Mouse (Mus musculus) intestine, postnatal 0 days (tissue): ENCODE results near the gene Ms4a4d. TPM values are rescaled to one million over a fixed set of nuclear protein-coding genes. Genes with fewer than 3 reads are reported as not detected.
"Not testable (repeated sequence)": the region's sequence is repeated elsewhere in the genome, so short reads cannot be mapped to it uniquely, and the experiment has no call there.

Experiments used
- ATAC-seq: fragments of 200-750 bp; cut with Nextera tagmentation; 2 replicates; pipeline ENCODE4 v1.8.0; 2017; ENCODE audit warnings: mild to moderate bottlenecking, moderate TSS enrichment, moderate library complexity
- H3K27ac ChIP-seq: fragments of 300-500 bp; sonication (generic); 2 replicates; pipeline ENCODE4 v1.5.1; 2014; ENCODE audit warnings: mild to moderate bottlenecking, low read depth, low read length, moderate library complexity
- H3K27me3 ChIP-seq: fragments of 300-500 bp; sonication (generic); replicated peaks from 2 replicates; pipeline ENCODE4 v1.6.1; 2014; ENCODE audit warnings: low read length, mixed read lengths; ENCODE audit not compliant: control insufficient read depth, insufficient read depth
- H3K36me3 ChIP-seq: fragments of 300-500 bp; sonication (generic); 2 replicates; pipeline ENCODE4 v1.6.1; 2014; ENCODE audit warnings: mild to moderate bottlenecking, moderate library complexity; ENCODE audit not compliant: control insufficient read depth, insufficient read depth
- H3K4me1 ChIP-seq: fragments of 300-500 bp; sonication (generic); replicated peaks from 2 replicates; pipeline ENCODE4 v1.6.1; 2014; ENCODE audit warnings: antibody characterized with exemption, low read length, mixed read lengths; ENCODE audit not compliant: control insufficient read depth, insufficient read depth
- H3K4me2 ChIP-seq: fragments of 300-500 bp; sonication (generic); replicated peaks from 2 replicates; pipeline ENCODE4 v1.6.1; 2014; ENCODE audit warnings: low read depth, mild to moderate bottlenecking, moderate library complexity
- H3K4me3 ChIP-seq: fragments of 300-500 bp; sonication (generic); 2 replicates; pipeline ENCODE4 v1.5.1; 2014; ENCODE audit warnings: low read depth, low read length
- H3K9ac ChIP-seq: fragments of 300-500 bp; sonication (generic); 2 replicates; pipeline ENCODE4 v1.6.1; 2014; ENCODE audit warnings: mild to moderate bottlenecking, low read depth, low read length
- H3K9me3 ChIP-seq: fragments of 300-500 bp; sonication (generic); 2 replicates; pipeline ENCODE4 v1.6.1; 2016; ENCODE audit warnings: mixed run types; ENCODE audit not compliant: control insufficient read depth
- CTCF ChIP-seq: sonication (generic); IDR thresholded peaks from 2 replicates; pipeline ENCODE4 v1.5.1; 2016; ENCODE audit warnings: low read depth, mild to moderate bottlenecking, control low read depth, antibody characterized with exemption, moderate library complexity
- WGBS: fragments of 180-500 bp; shearing (Covaris S2); extraction: QIAGEN DNeasy Blood & Tissue Kit; methylation state at CpG from one replicate; pipeline ENCODE4 v1.1.7; 2014; 5-methylcytosine and 5-hydroxymethylcytosine counted together
- polyA plus RNA-seq: library from polyadenylated mRNA; unstranded; fragments of >200 nt; fragmentation: Nextera tagmentation; extraction: Ambion mirVana; gene quantifications from 2 replicates; pipeline ENCODE4 v1.2.1, GENCODE M21; 2015

Gene Ms4a4d
- polyA plus RNA-seq, 1 experiment from 2014 or later = 8.7 TPM

GRCm38 (mm10) chr19:11520146-11520545 lies 16.5 kb upstream of the Ms4a4d start:
- Histone ChIP-seq H3K36me3 (no peaks in the 10 kb centered on the region), H3K27ac (no peak overlapping the region), H3K4me3 (no peak overlapping the region), H3K9me3 (no peaks in the 10 kb centered on the region), H3K4me1 (no peaks in the 10 kb centered on the region), H3K9ac (no peak overlapping the region), H3K4me2 (no peak overlapping the region), H3K27me3 (no peaks in the 10 kb centered on the region)
- no peak for ATAC-seq
- TF ChIP-seq CTCF = no peak
- 84% methylated on average over 3 of the region's 3 CpGs for WGBS

DNA sequence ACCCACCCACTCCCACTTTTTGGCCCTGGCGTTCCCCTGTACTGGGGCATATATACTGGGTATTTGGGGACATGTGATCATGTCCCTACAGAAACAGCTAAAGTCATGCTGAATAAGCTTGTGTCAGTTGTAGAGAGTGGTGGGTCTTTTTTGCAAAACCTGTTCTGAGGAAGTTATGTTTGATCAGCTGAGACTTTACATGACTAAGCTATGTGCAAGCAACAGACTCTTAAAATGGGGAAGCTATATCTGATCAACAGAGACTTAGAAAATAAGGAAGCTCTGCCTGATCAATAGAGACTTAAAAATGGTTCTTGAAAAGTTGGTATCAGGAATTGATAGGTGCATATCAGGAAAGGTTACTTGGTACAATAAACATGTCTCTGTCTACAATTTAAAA lies 3.2 kb upstream of the Ms4a4d start:
- Histone ChIP-seq H3K4me1 (no peaks in the 10 kb centered on the region), H3K27ac (no peak overlapping the region), H3K9me3 (no peaks in the 10 kb centered on the region), H3K36me3 (no peaks in the 10 kb centered on the region), H3K4me3 (no peak overlapping the region), H3K9ac (no peak overlapping the region), H3K27me3 (no peaks in the 10 kb centered on the region), H3K4me2 (no peak overlapping the region)
- TF ChIP-seq CTCF = no peak
- WGBS = 100% methylated on average over 1 of the region's 1 CpGs
- no peak for ATAC-seq

- Histone ChIP-seq H3K9me3 (no peaks in the 10 kb centered on the region), H3K4me2 (no peak overlapping the region), H3K27me3 (no peaks in the 10 kb centered on the region), H3K9ac (no peak overlapping the region), H3K27ac (no peak overlapping the region), H3K36me3 (no peaks in the 10 kb centered on the region), H3K4me1 (no peaks in the 10 kb centered on the region), H3K4me3 (no peak overlapping the region)
- no peak for TF ChIP-seq CTCF
- ATAC-seq = no peak
- WGBS = 43% methylated on average over 2 of the region's 2 CpGs
Observed at GRCm38 (mm10) chr19:11533888-11534445, 2.6 kb upstream of the Ms4a4d start.

- no peaks in the 10 kb centered on the region for H3K9me3 ChIP-seq
- no peak overlapping the region for H3K4me3 ChIP-seq
- no peak for ATAC-seq
- TF ChIP-seq CTCF = no peak
- 36% methylated on average over 2 of the region's 2 CpGs for whole genome bisulfite sequencing
- H3K4me2 ChIP-seq = no peak overlapping the region
- no peak overlapping the region for H3K9ac ChIP-seq
- no peaks in the 10 kb centered on the region for H3K27me3 ChIP-seq
- H3K4me1 ChIP-seq = no peaks in the 10 kb centered on the region
- H3K36me3 ChIP-seq = no peaks in the 10 kb centered on the region
- no peak overlapping the region for H3K27ac ChIP-seq
Observed at GRCm38 (mm10) chr19:11537336-11537735, 735 bp downstream of the Ms4a4d start.

DNA sequence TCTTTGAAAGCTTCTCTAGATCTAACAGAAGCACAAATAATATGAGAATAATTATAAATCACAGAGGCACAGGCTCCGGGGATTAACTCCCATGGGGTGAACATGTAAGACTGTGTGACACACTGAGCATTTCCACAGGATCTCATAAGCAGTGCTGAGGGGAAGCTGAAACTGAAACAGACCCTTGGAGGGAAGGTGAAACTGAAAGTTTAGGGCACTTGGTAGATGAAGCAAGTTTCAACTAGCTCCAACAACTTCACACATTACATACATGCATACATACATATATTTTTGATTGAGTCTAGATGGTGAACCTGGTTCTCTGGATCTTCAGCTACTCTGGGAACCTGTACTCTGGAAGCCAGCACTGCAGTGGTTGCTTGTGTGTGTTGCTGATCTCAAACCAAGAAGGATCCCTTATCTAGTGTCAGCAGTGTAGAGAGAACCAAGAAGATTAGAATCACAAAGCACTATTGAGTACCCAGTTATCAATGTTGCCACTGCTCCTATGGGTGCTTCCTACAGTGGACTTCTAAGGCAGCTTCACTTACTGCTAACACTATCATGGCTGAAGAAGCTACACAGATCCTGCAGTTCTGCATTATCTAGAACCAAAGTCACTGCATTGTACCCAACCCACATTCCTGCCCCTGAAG lies 3.7 kb downstream of the Ms4a4d start:
- H3K4me3 ChIP-seq, ATAC-seq, H3K27me3 ChIP-seq, H3K36me3 ChIP-seq, H3K9ac ChIP-seq, H3K27ac ChIP-seq, H3K9me3 ChIP-seq, H3K4me2 ChIP-seq, H3K4me1 ChIP-seq: not testable (repeated sequence)
- WGBS = 76% methylated on average over 1 of the region's 1 CpGs

DNA sequence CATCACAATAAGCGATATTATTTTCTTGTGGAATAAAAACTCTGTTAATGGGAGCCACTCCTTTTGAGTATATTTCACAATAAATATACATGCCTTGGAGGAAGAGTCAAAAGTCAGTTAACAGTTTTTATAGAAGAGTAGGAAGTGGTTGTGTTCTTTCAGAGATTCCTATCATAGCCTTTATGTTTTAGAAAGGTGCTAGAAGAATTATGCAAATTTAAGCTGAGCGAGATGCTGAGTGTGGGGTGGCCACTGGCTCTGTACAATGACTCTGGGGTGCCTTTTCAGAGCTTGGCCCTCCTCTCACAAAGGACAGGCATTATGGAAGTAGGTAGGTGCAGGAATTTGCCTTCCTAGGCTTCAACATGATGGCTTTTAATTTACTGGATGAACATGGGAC lies 7.8 kb downstream of the Ms4a4d start:
- not testable (repeated sequence) for H3K9ac ChIP-seq, H3K4me3 ChIP-seq, H3K36me3 ChIP-seq, H3K4me2 ChIP-seq, H3K27me3 ChIP-seq, H3K4me1 ChIP-seq, H3K9me3 ChIP-seq, ATAC-seq, H3K27ac ChIP-seq
- 80% methylated on average over 2 of the region's 2 CpGs for WGBS

- Histone ChIP-seq H3K27ac (no peak overlapping the region), H3K4me2 (no peak overlapping the region), H3K4me1 (no peaks in the 10 kb centered on the region), H3K36me3 (no peaks in the 10 kb centered on the region), H3K4me3 (no peak overlapping the region), H3K9ac (no peak overlapping the region), H3K9me3 (no peaks in the 10 kb centered on the region), H3K27me3 (no peaks in the 10 kb centered on the region)
- ATAC-seq = no peak
- TF ChIP-seq CTCF = no peak
Observed at GRCm38 (mm10) chr19:11547911-11548310, 11.3 kb downstream of the Ms4a4d start.
